Mouse (Mus musculus): Measurements from ENCODE around the gene Dok5. TPM values are rescaled to one million over a fixed set of nuclear protein-coding genes. Genes with fewer than 3 reads are reported as not detected.

Gene Dok5
- not detected in 2 replicates for total RNA-seq (2014; fragmentation: Nextera tagmentation)
- total RNA-seq (2017): not detected in 2 replicates

GRCm38 (mm10) chr2:170731632-170732561 is at the start of gene Dok5:
Dok5 (plus strand) TSS chr2:170731807.
- no peak; the same call in 1 of the 2 replicates for ATAC-seq (replicated peaks; ENCODE audit: poor library complexity, severe bottlenecking)

- no peak for ATAC-seq (replicated peaks; ENCODE audit: poor library complexity, severe bottlenecking)
Observed at GRCm38 (mm10) chr2:170683385-170683784, 48.2 kb upstream of the Dok5 start.

GRCm38 (mm10) chr2:170695071-170695936 is 36.3 kb upstream of the Dok5 start:
- ATAC-seq (replicated peaks; ENCODE audit: poor library complexity, severe bottlenecking): no peak

- ATAC-seq (replicated peaks; ENCODE audit: poor library complexity, severe bottlenecking): no peak
Observed at GRCm38 (mm10) chr2:170695937-170696510, 35.6 kb upstream of the Dok5 start.

GRCm38 (mm10) chr2:170700471-170700870 is 31.1 kb upstream of the Dok5 start:
- no peak for ATAC-seq (replicated peaks; ENCODE audit: poor library complexity, severe bottlenecking)

GRCm38 (mm10) chr2:170706488-170706887 is 25.1 kb upstream of the Dok5 start:
- ATAC-seq (replicated peaks; ENCODE audit: poor library complexity, severe bottlenecking): no peak

- no peak; the same call in 1 of the 2 replicates for ATAC-seq (replicated peaks; ENCODE audit: poor library complexity, severe bottlenecking)
Observed at GRCm38 (mm10) chr2:170707672-170708071, 23.9 kb upstream of the Dok5 start.

- no peak for ATAC-seq (replicated peaks; ENCODE audit: poor library complexity, severe bottlenecking)
Observed at GRCm38 (mm10) chr2:170708901-170709300, 22.7 kb upstream of the Dok5 start.

- no peak for ATAC-seq (replicated peaks; ENCODE audit: poor library complexity, severe bottlenecking)
Observed at GRCm38 (mm10) chr2:170712658-170713285, 18.8 kb upstream of the Dok5 start.

- ATAC-seq (replicated peaks; ENCODE audit: poor library complexity, severe bottlenecking): no peak
Observed at GRCm38 (mm10) chr2:170720386-170720785, 11.2 kb upstream of the Dok5 start.

GRCm38 (mm10) chr2:170724136-170724535 is 7.5 kb upstream of the Dok5 start:
- no peak for ATAC-seq (replicated peaks; ENCODE audit: poor library complexity, severe bottlenecking)

GRCm38 (mm10) chr2:170724716-170725115 is 6.9 kb upstream of the Dok5 start:
- ATAC-seq (replicated peaks; ENCODE audit: poor library complexity, severe bottlenecking): no peak

- ATAC-seq (replicated peaks; ENCODE audit: poor library complexity, severe bottlenecking): no peak
Observed at GRCm38 (mm10) chr2:170725796-170726195, 5.8 kb upstream of the Dok5 start.

- no peak for ATAC-seq (replicated peaks; ENCODE audit: poor library complexity, severe bottlenecking)
Observed at GRCm38 (mm10) chr2:170726996-170727710, 4.5 kb upstream of the Dok5 start.

GRCm38 (mm10) chr2:170728864-170729263 is 2.7 kb upstream of the Dok5 start:
- no peak for ATAC-seq (replicated peaks; ENCODE audit: poor library complexity, severe bottlenecking)

- no peak for ATAC-seq (replicated peaks; ENCODE audit: poor library complexity, severe bottlenecking)
Observed at GRCm38 (mm10) chr2:170729661-170730060, 1.9 kb upstream of the Dok5 start.

- no peak for ATAC-seq (replicated peaks; ENCODE audit: poor library complexity, severe bottlenecking)
Observed at GRCm38 (mm10) chr2:170730136-170730535, 1.5 kb upstream of the Dok5 start.

- no peak for ATAC-seq (replicated peaks; ENCODE audit: poor library complexity, severe bottlenecking)
Observed at GRCm38 (mm10) chr2:170730781-170731180, 826 bp upstream of the Dok5 start.

GRCm38 (mm10) chr2:170731205-170731604 is 402 bp upstream of the Dok5 start:
- ATAC-seq (replicated peaks; ENCODE audit: poor library complexity, severe bottlenecking): no peak

Data from granulocyte monocyte progenitor cell, adult 5-6 weeks (primary cell).